Mouse (Mus musculus) layer of hippocampus, adult 18-20 months (tissue): ENCODE data around the gene Pigk. TPM values are rescaled to one million over a fixed set of nuclear protein-coding genes. Genes with fewer than 3 reads are reported as not detected.
A peak's percentile ranks its signal among the peaks of the same experiment; 100 is the strongest.

Experiments
- DNase-seq, 2 experiments: peaks; one replicate each; pipeline ENCODE4 v3.0.0; 2022; ENCODE audit warnings: low spot score in 2 of 2
- total RNA-seq, 2 experiments: library from RNA; stranded (reverse); gene quantifications; 2 replicates each; pipeline ENCODE4 v1.2.3; 2021

Gene Pigk
- total RNA-seq, 2 experiments from 2014 or later: 44.1 to 50.4 TPM

GRCm38 (mm10) chr3:152929256-152929787 lies 215.4 kb downstream of the Pigk start:
- DNase-seq: no peak

DNA sequence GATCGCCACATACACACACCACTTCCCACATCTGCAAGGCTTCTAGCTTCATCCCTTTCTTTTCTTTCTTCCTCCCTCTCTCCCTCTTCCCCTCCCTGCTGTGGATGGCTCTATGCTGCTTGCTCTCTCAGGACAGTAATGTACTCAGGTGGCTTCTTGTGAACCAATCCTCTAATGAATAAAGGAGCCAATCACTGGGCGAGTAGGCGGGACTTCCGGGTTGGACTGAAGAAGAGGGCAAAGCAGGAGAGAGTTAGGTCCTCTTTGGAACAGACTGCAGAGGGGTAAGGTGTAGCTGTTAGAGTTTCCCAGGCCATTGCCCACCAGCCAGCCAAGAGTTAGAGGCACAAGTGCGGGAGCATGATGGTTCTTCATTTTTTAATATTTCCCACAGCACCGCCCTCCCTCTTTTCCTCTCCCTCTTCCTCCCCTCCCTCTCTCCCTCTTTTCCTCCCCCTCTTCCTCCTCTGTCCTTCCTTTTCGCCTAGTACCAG lies 215.9 kb downstream of the Pigk start:
- no peak for DNase-seq

DNA sequence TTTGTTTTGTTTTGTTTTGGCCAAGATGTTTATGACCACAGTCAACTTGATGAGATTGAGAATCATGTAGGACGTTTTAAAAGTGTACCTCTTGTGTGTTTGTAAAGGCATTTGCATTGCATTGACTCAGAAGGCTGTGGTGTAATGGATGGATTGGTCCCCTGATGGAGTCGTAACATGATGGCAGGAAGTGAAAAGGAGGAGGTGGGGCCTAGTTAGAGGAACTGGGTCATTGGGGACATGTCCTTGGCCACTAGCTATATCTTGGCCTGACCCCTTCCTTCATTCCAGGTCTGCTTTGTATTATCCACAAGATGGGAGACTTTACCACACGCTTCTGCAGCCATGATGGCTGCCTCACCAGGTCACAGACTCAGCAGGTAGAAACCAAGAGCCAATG lies 217.5 kb downstream of the Pigk start:
- DNase-seq: no peak

DNA sequence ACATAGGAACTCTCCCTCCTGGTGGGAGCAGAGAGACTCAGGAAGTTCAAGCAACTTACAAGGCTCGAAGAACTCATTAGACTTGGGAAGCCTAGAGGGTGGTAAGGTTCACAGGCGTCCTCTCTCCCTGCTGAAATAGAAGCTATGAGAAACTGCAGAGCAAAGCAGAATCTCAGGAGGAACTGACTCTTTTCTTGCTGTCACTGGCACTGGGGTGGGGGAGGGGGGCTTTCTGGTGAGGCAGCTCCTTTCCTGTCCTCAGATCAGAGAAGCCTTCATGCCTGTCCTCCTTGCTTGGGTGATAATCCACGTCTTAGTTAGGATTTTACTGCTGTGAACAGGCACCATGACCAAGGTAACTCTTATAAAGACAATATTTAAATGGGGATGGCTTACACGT lies 218.2 kb downstream of the Pigk start:
- DNase-seq: no peak

GRCm38 (mm10) chr3:152932544-152932943 lies 218.6 kb downstream of the Pigk start:
- no peak for DNase-seq

GRCm38 (mm10) chr3:152933737-152934136 lies 219.8 kb downstream of the Pigk start:
- no peak for DNase-seq

DNA sequence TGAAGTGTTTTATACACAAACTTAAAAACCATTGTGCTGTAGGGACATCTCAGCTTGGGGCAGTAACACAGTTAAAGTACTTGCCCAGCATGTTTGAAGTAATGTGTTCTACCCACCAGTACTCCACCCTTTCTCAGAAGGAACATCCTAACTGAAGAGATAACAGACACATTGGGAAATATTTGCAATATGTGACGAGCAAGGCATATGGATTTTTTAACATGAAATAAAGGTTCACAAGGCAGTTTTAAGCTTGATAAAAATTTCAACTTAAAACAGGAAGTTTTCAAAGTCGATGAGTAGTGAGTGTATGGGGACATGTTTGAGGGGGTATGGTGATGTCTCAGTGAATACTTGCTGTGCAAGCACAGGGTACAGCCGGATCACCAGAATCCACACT lies 222.4 kb downstream of the Pigk start:
- no peak for DNase-seq

DNA sequence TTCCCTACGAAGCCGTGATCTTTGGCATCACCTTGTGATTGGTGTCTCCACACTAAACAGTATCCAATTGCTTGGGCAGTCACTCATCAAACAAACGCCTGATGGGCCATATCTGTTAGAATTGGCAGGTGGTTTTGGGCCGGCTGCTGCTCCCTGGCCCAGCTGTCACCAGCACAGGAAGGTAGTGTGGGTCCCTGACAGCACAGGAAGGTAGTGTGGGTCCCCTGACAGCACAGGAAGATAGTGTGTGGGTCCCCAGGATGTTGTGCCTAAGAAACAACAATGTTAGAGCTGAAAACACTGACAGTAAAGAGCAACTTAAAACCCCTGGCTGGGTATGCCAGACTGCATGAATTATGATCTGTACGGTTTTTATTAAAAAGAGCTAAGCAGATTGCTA lies 227.8 kb downstream of the Pigk start:
- DNase-seq: no peak

- no peak for DNase-seq
Measured at GRCm38 (mm10) chr3:152942985-152943384, 229.1 kb downstream of the Pigk start.

DNA sequence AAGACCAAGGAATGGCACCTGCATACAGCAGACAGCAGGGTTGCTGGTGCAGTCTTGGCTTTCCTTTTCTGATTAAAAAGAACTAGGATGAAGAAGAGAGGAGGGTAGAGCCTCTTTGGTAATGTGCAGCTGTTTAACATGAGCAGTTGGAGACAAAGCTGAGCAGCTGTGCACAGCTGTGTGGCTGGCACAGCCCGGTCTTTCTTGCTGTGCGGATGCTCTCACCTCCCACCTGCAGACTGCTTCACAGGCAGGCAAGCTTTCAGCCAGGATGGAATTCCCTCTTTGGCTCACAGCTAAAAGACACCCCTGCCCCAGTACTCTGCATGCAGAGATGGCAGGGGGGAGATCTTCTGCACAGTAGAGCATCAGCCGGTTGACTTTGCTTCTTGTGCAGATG lies 230.9 kb downstream of the Pigk start:
- DNase-seq: no peak

DNA sequence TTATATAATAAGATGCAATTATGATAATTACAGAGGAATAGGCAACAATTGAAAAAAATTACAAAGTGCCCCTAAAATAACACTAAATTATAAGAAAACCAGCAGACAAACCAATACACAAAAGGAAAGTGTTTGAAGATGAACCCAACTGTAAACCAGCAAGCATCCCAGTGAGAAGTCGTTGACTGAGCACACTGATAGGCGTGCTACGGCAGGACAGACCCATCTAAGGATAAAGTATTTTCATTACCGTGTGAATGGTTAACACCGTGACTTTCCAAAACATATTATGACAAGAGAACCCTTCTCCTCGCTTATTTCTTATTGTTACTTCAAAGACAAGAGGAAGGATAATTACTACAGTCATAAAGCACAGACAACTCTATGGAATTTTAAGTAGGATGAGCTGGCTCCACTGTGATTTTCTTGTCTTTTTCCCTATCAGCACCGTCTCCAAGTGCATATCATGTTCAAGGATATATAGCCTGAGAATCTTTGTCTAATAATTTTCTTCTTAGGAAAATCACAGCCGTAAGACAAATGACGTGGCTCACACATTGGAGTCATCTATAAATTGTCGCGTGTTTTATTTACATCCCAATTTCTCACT lies 233.2 kb downstream of the Pigk start:
- no peak for DNase-seq

GRCm38 (mm10) chr3:152948556-152948955 lies 234.7 kb downstream of the Pigk start:
- DNase-seq: no peak

DNA sequence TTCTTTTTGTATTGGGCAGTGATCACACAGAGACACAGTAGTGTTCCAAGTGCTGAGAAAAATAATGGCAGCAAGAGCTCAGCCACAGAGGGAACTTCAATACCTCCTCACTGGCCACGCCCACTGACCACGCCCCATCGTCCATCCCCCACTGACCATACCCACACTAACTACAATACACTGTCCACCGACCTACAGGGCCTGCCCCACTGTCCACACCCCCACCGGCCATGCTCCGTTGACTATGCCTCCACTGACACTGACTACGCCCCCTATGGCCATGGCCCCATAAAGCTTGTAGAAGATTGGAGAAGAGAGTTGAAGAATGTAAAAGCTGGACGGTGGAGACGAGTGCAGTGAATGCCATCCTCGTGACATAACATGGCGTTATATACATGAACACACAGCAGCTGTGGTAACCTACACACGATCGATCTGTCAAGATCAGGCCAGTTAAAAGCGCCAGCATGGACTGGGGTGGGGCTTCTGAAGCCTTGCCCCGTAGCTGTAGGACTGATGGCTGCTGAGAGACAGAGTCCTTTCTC lies 235.4 kb downstream of the Pigk start:
- DNase-seq: no peak

DNA sequence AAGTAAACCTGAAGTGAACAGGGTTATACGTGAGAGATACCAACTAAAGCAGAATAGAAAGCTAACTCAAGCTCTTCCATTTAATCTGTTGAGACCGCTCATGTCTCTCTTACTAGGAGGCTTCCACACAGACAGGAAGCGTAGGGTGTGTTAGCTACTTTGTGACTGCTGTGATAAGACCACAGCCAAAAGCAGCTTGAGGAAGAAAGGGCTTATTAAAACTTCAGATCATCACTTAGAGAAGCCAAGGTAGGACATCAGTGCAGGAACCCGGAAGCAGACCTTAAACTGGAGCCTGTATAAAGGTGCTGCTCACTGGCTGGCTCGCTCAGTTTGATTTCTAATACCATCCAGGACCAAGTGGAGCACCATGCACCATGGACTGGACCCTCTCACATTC lies 236.4 kb downstream of the Pigk start:
- DNase-seq: no peak

GRCm38 (mm10) chr3:152950914-152951313 lies 237.0 kb downstream of the Pigk start:
- no peak for DNase-seq

DNA sequence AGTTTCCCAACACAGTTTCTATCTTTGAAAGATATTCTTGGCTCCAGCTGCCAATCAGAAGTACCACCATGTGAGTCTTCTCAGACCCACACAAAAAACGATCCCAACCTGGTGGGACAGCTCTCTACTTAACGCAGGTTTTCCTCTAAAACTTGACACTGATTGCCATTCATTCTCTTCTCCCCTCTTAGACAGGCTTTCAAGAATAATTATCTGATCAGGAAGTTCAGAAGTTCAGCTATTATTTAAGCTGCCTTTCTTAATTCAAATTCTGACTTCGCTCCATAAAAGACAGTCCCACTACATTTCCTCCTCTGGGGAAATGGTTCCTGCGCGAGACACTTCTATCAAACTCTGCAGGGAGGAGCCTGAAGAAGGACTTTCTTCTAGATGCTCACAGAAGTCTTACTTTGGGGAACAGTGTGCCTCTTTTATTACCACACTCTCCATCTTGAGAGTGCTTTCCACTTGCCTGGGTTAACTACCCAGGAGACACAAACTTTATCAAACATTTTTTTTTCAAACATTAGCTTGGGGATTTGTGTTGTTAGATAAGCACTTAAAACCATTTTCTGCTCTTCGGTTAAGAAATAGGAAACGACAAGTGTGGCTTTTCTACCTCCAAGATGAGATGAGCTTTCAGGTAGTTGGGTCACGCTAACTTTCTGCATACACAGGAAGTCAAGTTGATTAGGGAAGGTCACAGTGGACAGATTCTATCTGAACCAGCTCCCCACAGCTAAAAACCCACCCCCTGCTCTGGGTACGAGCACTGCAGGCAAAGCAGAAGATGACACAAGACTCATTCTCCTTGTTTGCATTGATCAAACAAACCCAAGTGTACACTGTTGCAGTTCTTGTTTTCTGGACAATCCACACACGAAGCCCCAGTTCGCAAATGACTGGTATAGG lies 238.0 kb downstream of the Pigk start:
- no peak for DNase-seq

GRCm38 (mm10) chr3:152956038-152956437 lies 242.1 kb downstream of the Pigk start:
- DNase-seq: no peak

DNA sequence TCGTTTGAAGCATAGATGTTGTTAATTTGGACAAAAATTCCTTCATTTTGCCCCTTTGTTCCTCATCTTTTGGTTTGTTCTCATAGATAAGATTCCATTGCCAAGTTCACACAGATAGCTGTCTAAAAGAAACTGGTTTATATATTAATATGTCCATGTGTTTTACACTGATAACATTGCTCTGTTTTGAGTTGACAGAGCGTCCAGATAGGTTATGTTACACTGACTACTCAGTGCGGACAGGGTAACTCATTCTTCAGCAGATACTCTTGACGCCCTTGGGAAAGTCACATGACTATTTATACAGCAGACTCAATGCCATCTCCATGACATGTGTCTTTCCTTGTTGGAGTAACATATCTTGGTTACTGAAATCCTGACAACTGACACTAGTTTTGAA lies 242.9 kb downstream of the Pigk start:
- no peak for DNase-seq

DNA sequence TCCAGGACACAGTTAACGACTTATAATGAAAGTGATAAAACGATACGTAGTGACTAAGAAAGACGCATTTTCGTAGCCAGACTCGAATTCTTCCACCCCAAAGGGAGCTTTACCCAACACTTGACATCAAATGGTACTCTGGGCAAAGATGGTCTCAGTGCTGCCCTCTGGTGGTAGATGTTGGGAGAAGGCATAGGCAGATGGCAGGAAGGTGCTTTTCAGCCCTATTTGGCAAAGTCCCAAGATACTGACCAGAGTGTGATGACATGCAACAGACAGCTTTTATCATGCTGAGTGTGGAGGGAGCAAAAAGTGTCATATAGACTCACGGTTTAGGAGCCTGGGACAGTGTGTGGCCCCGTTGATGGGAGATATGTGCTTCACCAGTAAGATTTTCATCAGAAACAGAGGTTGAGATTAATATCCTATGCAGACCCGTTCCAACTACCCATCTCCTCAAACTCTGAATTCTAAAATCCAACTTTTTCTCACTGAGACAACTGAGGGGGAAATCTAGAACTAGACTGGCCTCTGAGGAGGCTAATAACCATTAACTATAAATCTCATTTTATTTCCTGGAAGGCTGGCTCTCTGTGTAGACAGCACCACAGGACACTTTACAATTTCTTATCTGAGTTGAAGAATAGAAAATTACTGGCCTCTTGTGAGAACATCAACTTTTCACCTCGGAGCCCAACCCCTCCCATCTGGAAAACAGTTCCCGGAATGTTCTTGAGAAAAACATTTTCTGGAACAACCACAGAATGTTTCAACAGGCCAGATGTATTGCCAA lies 244.7 kb downstream of the Pigk start:
- DNase-seq: peak in 1 of 2 experiments; percentile 70

- DNase-seq: no peak
Measured at GRCm38 (mm10) chr3:152961855-152962376, 248.0 kb downstream of the Pigk start.
